Mouse (Mus musculus) lung, adult 2 months (tissue): ENCODE results near the gene Tgfb1i1. TPM values are rescaled to one million over a fixed set of nuclear protein-coding genes. Genes with fewer than 3 reads are reported as not detected.

Source experiments
- DNase-seq: peaks from one replicate; pipeline ENCODE4 v3.0.0; 2022
- H3K4me1 ChIP-seq: fragments of 200-500 bp; 2 replicates; pipeline ENCODE4 v1.6.1; 2011; ENCODE audit warnings: low read length; ENCODE audit not compliant: control insufficient read depth, insufficient read depth
- H3K4me3 ChIP-seq: fragments of 200-500 bp; replicated peaks from 2 replicates; pipeline ENCODE3; 2011; ENCODE audit warnings: low read depth, mild to moderate bottlenecking, control low read depth, low read length; ENCODE audit errors: extremely low read depth
- CTCF ChIP-seq: fragments of 200-500 bp; IDR thresholded peaks from 2 replicates; pipeline ENCODE4 v1.5.1; 2011; ENCODE audit warnings: mild to moderate bottlenecking, low read length, control low read depth; ENCODE audit not compliant: insufficient read depth
- POLR2A ChIP-seq: fragments of 200-500 bp; IDR thresholded peaks from 2 replicates; pipeline ENCODE4 v1.6.1; 2011; ENCODE audit warnings: low read depth, mild to moderate bottlenecking, control low read depth, low read length, borderline replicate concordance; ENCODE audit errors: extremely low read depth
- WGBS: fragments of 180-500 bp; shearing (Covaris S2); methylation state at CpG from one replicate; pipeline ENCODE4 v1.1.7; 2018; 5-methylcytosine and 5-hydroxymethylcytosine counted together
- polyA plus RNA-seq: library from polyadenylated mRNA; depleted of rRNA; stranded (reverse); fragments of >200 nt; gene quantifications from 2 replicates; pipeline ENCODE4 v1.2.3, GENCODE M21; 2012

Gene Tgfb1i1
- polyA plus RNA-seq, 1 experiment, result 150 TPM

GRCm38 (mm10) chr7:128243921-128244320, 2.7 kb upstream of the Tgfb1i1 start:
- TF ChIP-seq CTCF, result no peak
- peak; percentile 58; the same call in 1 of the 2 replicates for TF ChIP-seq POLR2A
- DNase-seq, result no peak
- WGBS, result 56% methylated on average over 10 of the region's 10 CpGs
- peak overlapping the region; percentile 10 for H3K4me3 ChIP-seq
- peaks cover 8% of the 10 kb centered on the region for H3K4me1 ChIP-seq

DNA sequence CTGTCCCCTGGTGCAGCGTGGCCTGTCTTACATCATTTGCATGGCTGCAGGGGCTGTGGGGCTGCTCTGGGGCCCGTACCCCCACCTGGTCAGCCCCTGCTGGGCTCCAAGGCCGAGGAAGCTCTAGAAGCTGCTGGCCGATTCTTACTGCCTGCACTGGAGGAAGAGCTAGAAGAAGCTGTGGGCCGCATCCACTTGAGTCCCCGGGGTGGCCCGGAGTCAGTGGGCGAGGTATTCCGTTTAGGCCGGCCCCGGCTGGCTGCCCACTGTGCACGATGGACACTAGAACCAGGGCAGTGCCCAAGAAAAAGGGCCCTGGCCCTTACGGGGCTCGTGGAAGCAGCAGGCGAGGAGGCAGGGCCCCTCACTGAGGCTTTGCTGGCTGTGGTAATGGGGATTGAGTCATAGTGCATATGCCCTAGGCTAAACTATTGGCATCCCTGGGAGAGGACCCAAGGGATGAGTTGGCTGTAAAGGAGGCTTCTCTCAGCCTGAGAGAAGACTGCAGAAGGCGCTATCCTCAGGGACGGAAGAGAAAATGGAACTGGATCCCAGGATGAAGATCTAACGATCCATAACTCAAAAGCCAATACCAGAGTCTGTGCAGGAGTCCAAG, 2.1 kb upstream of the Tgfb1i1 start:
- no peak for TF ChIP-seq POLR2A
- no peak for TF ChIP-seq CTCF
- DNase-seq, result no peak
- Histone ChIP-seq H3K4me1 (peaks cover 8% of the 10 kb centered on the region), H3K4me3 (peak overlapping the region; percentile 10)
- 93% methylated on average over 18 of the region's 18 CpGs for WGBS

GRCm38 (mm10) chr7:128245547-128245946, 1.1 kb upstream of the Tgfb1i1 start:
- H3K4me3 ChIP-seq, result no peak overlapping the region
- TF ChIP-seq POLR2A (no peak), CTCF (no peak)
- peaks cover 8% of the 10 kb centered on the region for H3K4me1 ChIP-seq
- 89% methylated on average over 4 of the region's 4 CpGs for WGBS
- DNase-seq, result no peak

- Histone ChIP-seq H3K4me3 (peak overlapping the region; percentile 75), H3K4me1 (peaks cover 8% of the 10 kb centered on the region)
- 1% methylated on average over 13 of the region's 13 CpGs for WGBS
- TF ChIP-seq CTCF, result peak; percentile 53
- peak; percentile 37; the same call in 1 of the 2 replicates for TF ChIP-seq POLR2A
- peak; percentile 86 for DNase-seq
These were observed 831 bp downstream of the Tgfb1i1 start for GRCm38 (mm10) chr7:128247443-128247842.

DNA sequence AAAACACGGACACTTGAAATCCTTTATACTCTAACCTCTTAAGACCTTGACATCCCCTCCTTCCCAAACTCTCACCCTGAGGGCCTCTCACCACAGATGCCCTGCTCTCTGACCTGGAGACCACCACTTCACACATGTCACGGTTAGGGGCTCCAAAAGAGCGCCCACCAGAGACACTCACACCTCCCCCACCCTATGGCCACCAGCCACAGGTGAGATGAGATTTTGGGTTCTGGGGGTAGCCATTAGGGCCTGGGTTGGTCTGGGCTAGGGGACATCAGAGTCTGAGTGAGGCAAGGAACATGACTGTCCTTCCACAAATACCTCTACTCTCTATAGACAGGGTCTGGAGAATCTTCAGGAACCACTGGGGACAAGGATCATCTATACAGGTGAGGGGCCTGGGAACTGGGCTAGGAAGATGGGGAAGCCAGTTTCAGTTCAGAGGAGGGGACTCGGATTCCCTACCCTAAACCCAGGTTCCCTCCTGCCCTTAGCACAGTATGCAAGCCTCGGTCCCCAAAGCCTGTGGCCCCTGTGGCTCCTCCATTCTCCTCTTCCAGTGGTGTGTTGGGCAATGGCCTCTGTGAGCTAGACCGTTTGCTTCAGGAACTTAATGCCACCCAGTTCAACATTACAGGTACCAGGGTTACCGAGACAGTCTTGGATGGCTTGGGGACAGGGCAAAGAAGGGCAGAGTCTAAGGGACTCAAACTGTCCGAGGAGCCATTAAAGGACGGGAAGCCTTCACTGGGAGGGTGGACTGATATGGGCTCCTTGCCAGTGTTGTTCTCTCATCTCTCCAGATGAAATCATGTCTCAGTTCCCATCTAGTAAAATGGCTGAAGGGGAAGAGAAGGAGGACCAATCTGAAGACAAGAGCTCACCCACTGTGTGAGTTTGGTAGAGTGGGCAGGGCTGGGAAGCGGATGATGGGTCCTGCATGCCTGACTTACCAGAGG, 1.8 kb downstream of the Tgfb1i1 start:
- H3K4me1 ChIP-seq, result peaks cover 8% of the 10 kb centered on the region
- 51% methylated on average over 10 of the region's 10 CpGs for WGBS

DNA sequence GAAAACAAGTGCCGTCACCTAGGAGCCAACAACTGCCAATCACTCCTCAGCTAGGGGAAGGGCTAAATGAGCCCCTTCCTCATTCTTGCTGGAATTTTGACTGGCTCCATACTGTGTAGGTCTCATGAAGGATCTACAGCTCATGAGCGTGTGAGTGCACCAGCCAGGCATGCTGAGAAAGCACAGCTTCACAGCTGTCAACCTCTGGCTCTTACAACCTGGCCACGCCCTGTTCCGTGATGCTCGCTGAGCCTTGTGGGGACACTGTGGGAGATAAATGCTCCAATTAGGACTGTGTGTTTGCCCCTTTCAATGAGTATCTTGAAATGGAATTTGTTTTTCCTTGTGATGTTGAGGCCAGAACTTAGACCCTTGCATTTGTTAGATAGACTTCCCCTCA, 3.4 kb downstream of the Tgfb1i1 start:
- H3K4me3 ChIP-seq, result no peak overlapping the region
- TF ChIP-seq CTCF, result no peak
- TF ChIP-seq POLR2A, result no peak; the same call in 1 of the 2 replicates
- H3K4me1 ChIP-seq, result peaks cover 8% of the 10 kb centered on the region
- no peak for DNase-seq
- WGBS, result 79% methylated on average over 5 of the region's 5 CpGs

More for the DNA sequence above, 1.8 kb downstream of the Tgfb1i1 start:
- DNase-seq, result no peak
- TF ChIP-seq POLR2A (no peak), CTCF (no peak)
- peak overlapping the region; percentile 44 for H3K4me3 ChIP-seq

GRCm38 (mm10) chr7:128251946-128252345, 5.3 kb downstream of the Tgfb1i1 start:
- TF ChIP-seq CTCF, result no peak
- TF ChIP-seq POLR2A, result no peak
- 57% methylated on average over 12 of the region's 12 CpGs for WGBS
- DNase-seq, result no peak
- peaks cover 9% of the 10 kb centered on the region for H3K4me1 ChIP-seq
- H3K4me3 ChIP-seq, result no peak overlapping the region

- WGBS, result 34% methylated on average over 24 of the region's 24 CpGs
- TF ChIP-seq CTCF (no peak), POLR2A (no peak)
- Histone ChIP-seq H3K4me3 (no peak overlapping the region), H3K4me1 (peaks cover 15% of the 10 kb centered on the region)
- no peak for DNase-seq
These were observed 6.0 kb downstream of the Tgfb1i1 start for GRCm38 (mm10) chr7:128252609-128253008.

GRCm38 (mm10) chr7:128254978-128255377, 8.4 kb downstream of the Tgfb1i1 start:
- WGBS, result 53% methylated on average over 2 of the region's 2 CpGs
- TF ChIP-seq POLR2A (0 out of 2 replicates have a peak, but pooled peaks have one; percentile 23), CTCF (no peak)
- Histone ChIP-seq H3K4me3 (no peak overlapping the region), H3K4me1 (peaks cover 9% of the 10 kb centered on the region)
- DNase-seq, result no peak

GRCm38 (mm10) chr7:128255757-128256156, 9.1 kb downstream of the Tgfb1i1 start:
- no peak for DNase-seq
- WGBS, result 76% methylated on average over 5 of the region's 5 CpGs
- Histone ChIP-seq H3K4me1 (peaks cover 9% of the 10 kb centered on the region), H3K4me3 (no peak overlapping the region)
- TF ChIP-seq POLR2A, result no peak
- TF ChIP-seq CTCF, result no peak
